Mouse (Mus musculus) hindbrain, embryonic 14.5 days (tissue): ENCODE measurements at regions not wholly inside any gene's neighbourhood (a gene's known extent, or its start where the extent isn't known, plus 50 kb on each side); places are given as distances from the start of the nearest gene placed in this dataset.

Experiments used
- ATAC-seq: fragments of 200-750 bp; cut with Nextera tagmentation; 2 replicates; pipeline ENCODE4 v1.8.0; 2017; ENCODE audit warnings: moderate number of reproducible peaks, mild to moderate bottlenecking, moderate TSS enrichment, moderate library complexity; ENCODE audit not compliant: low FRiP score
- DNase-seq: peaks from one replicate; pipeline ENCODE4 v3.0.0-alpha.2; 2015; ENCODE audit warnings: low spot score
- H3K27ac ChIP-seq: fragments of 300-500 bp; sonication (generic); 2 replicates; pipeline ENCODE4 v1.5.1; 2014; ENCODE audit warnings: mild to moderate bottlenecking, moderate library complexity
- H3K27me3 ChIP-seq: fragments of 300-500 bp; sonication (generic); 2 replicates; pipeline ENCODE4 v1.6.1; 2014; ENCODE audit warnings: mild to moderate bottlenecking, low read length, mixed read lengths; ENCODE audit not compliant: control insufficient read depth, insufficient read depth
- H3K36me3 ChIP-seq: fragments of 300-500 bp; sonication (generic); replicated peaks from 2 replicates; pipeline ENCODE4 v1.6.1; 2014; ENCODE audit not compliant: control insufficient read depth, insufficient read depth
- H3K4me1 ChIP-seq: fragments of 300-500 bp; sonication (generic); replicated peaks from 2 replicates; pipeline ENCODE4 v1.6.1; 2014; ENCODE audit warnings: antibody characterized with exemption, low read length, mixed read lengths; ENCODE audit not compliant: control insufficient read depth, insufficient read depth
- H3K4me2 ChIP-seq: fragments of 300-500 bp; sonication (generic); replicated peaks from 2 replicates; pipeline ENCODE4 v1.6.1; 2014; ENCODE audit warnings: mild to moderate bottlenecking, moderate library complexity
- H3K4me3 ChIP-seq: fragments of 300-500 bp; sonication (generic); replicated peaks from 2 replicates; pipeline ENCODE4 v1.5.1; 2014; ENCODE audit warnings: mild to moderate bottlenecking, low read length
- H3K9ac ChIP-seq: fragments of 300-500 bp; sonication (generic); 2 replicates; pipeline ENCODE4 v1.6.1; 2014
- H3K9me3 ChIP-seq: fragments of 300-500 bp; sonication (generic); 2 replicates; pipeline ENCODE4 v1.6.1; 2016; ENCODE audit warnings: low read length; ENCODE audit not compliant: control insufficient read depth
- WGBS: fragments of 180-500 bp; shearing (Covaris S2); extraction: QIAGEN DNeasy Blood & Tissue Kit; methylation state at CpG from one replicate; pipeline ENCODE4 v1.1.7; 2014; 5-methylcytosine and 5-hydroxymethylcytosine counted together

DNA sequence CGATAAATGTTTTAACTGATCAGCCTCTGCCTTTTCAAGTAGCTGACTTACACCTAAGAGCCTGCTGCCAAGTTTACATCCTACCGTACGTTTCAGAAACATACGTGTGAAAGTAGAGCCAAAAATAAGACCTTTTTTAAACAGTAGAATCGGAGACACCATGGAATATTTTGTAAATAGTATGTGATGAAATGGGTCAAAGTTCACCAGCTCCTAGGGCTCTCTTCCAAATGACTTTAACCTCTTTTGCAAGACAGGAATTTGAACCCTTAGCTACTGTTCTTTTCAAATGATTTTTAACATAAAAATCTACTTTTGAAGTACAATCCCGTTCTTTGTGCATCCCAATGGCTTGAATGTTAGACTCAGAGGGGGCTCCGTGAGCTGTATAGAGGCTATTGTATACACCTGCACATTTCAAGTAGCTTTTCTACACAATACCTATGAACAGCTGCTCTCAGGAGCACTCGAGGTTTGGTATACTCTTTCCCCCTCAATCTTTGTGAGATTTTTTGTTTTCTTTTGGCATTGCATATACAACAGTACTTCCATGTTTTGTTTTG is 155.9 kb upstream of the Plcz1 start:
- 85% methylated on average over 8 of the region's 8 CpGs for WGBS

DNA sequence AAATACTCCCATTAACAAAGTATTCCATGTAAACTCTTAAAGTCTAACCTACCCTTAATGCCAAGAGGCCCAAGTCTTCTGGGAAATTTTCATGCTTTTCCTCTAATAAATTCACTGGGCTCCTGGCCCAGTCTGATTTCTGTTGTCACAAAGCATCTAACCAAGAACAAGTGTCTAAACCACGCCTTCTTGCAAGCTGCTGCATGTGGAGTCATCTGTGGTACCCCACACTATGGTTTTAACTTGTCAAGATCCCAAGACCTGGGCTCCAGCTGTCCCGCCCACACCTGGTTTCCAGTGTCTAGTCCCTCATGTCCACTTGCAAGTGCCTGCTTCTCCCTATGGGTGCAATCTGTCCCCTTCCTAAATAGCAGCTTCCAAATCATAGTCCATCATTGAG is 153.0 kb upstream of the Plcz1 start:
- no peaks in the 10 kb centered on the region for H3K27me3 ChIP-seq
- no peak overlapping the region for H3K9ac ChIP-seq
- H3K4me3 ChIP-seq: no peak overlapping the region
- ATAC-seq (no peak), DNase-seq (no peak)
- H3K4me1 ChIP-seq: peaks cover 17% of the 10 kb centered on the region
- no peak overlapping the region for H3K27ac ChIP-seq
- H3K9me3 ChIP-seq: no peaks in the 10 kb centered on the region
- no peak overlapping the region for H3K4me2 ChIP-seq
- 92% methylated on average over 2 of the region's 2 CpGs for WGBS
- H3K36me3 ChIP-seq: no peaks in the 10 kb centered on the region

More for the DNA sequence above, 155.9 kb upstream of the Plcz1 start:
- ATAC-seq (no peak), DNase-seq (no peak)
- Histone ChIP-seq H3K27ac (no peak overlapping the region), H3K9me3 (no peaks in the 10 kb centered on the region), H3K4me3 (no peak overlapping the region), H3K27me3 (no peaks in the 10 kb centered on the region), H3K4me1 (peaks cover 17% of the 10 kb centered on the region), H3K36me3 (no peaks in the 10 kb centered on the region), H3K4me2 (no peak overlapping the region), H3K9ac (no peak overlapping the region)

DNA sequence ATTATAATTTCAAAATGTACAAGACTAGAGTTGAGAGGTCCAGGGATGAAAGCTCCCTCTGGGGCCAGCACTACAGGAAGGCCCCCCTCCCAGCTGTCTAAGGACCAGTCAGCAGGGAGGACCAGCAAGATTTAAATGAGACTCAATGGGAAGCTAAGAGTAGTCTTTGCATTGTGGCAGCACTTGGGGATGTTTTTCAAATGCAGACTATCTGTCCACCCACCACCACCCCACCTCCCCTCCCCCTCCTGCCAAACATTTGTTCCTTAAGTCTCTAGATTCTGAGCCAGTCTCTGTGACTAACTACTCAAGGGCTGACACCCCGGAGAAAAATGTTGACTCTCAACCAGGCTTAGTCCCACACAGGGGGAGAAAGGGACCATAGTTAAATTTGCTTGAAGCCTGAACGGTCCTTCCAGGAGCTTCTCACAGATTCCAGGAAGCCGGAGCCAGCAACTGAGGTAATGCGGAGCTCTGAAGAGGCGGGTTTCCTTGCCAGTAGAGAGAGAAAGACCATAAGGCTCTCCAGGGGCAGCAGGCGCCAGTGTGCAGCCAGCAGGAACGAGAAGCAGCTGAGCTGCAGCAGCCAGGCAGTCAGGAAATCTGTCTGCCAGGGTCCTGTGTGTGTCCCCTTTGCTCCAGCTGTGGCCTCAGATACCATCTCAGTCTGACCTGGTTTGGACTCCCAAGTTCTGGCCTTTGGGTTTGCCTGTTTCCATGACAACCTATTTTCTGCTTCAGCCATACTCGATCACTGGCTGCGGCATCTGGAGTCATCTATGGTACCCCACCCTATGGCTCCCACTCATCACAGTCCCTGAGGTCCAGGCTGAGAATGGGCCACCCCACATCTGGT is 152.1 kb upstream of the Plcz1 start:
- H3K9me3 ChIP-seq: no peaks in the 10 kb centered on the region
- peak; percentile 67; the same call in 1 of the 2 replicates for ATAC-seq
- H3K4me3 ChIP-seq: no peak overlapping the region
- H3K27ac ChIP-seq: no peak overlapping the region
- peaks cover 17% of the 10 kb centered on the region for H3K4me1 ChIP-seq
- H3K27me3 ChIP-seq: no peaks in the 10 kb centered on the region
- H3K9ac ChIP-seq: no peak overlapping the region
- H3K36me3 ChIP-seq: no peaks in the 10 kb centered on the region
- no peak overlapping the region for H3K4me2 ChIP-seq
- DNase-seq: peak; percentile 28
- WGBS: 12% methylated on average over 9 of the region's 9 CpGs

DNA sequence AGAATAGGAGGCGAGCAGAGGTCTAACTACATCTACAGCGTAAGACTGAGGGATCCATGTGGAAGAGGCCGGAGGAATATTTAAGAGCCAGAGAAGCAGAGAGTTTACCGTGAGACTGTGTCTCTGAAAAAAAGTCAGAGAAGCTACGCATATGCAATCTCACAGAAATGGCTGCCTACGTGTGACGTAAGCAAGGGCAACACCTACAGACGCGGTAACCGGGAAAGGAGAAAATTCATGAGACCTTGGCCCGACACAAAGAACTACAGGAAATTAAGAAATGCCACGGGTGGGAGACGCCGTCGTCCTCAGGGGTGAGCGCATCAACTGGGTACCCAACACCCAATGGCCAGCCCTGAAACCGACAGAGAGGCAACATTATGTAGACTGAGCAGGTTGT is 151.3 kb upstream of the Plcz1 start:
- WGBS: 81% methylated on average over 17 of the region's 17 CpGs
- no peak overlapping the region for H3K27ac ChIP-seq
- no peaks in the 10 kb centered on the region for H3K9me3 ChIP-seq
- peaks cover 17% of the 10 kb centered on the region for H3K4me1 ChIP-seq
- no peak overlapping the region for H3K9ac ChIP-seq
- H3K4me3 ChIP-seq: no peak overlapping the region
- DNase-seq: no peak
- H3K36me3 ChIP-seq: no peaks in the 10 kb centered on the region
- H3K4me2 ChIP-seq: no peak overlapping the region
- H3K27me3 ChIP-seq: no peaks in the 10 kb centered on the region
- ATAC-seq: no peak

DNA sequence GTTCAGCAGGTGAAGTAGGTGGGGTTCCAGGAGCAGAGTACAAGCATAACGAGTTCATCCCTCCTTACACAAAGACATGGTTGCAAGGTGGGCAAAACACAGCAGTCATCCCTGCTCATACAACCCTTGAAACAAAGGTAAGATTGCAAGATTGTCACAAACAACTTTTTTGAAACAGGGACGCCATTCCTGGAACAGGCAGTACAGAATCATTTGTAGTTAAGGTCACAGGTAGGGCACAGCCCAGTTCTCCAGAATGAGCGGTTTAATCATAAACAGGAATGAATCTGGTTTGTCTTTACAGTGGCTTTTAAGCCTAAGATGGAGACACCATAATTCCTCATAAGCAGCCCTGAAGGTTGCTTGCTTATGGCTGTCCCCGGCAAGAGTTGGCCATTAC is 150.1 kb upstream of the Plcz1 start:
- Histone ChIP-seq H3K9ac (no peak overlapping the region), H3K4me2 (no peak overlapping the region), H3K36me3 (no peaks in the 10 kb centered on the region), H3K9me3 (no peaks in the 10 kb centered on the region), H3K4me1 (peaks cover 17% of the 10 kb centered on the region), H3K27ac (no peak overlapping the region), H3K27me3 (no peaks in the 10 kb centered on the region), H3K4me3 (no peak overlapping the region)
- no peak for DNase-seq
- 91% methylated on average over 4 of the region's 4 CpGs for WGBS
- ATAC-seq: no peak

DNA sequence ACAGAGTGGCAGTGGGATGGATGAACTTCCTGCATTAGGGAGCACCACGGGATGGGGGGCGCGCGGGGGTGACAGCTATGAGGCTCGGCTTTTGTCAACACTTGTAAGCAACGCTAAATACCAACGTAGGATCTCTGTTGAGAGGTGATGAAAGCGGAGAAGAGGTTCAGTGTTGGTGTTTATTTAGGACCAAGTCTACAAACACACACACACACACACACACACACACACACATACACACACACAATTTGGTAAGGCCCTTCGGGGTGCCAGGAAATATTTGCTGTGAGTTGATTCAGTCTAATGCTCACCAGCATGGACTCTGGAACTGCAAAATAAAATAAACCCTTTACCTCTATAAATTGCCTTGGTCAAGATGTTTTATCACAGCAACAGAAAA is 148.3 kb upstream of the Plcz1 start:
- Histone ChIP-seq H3K9me3 (no peaks in the 10 kb centered on the region), H3K4me2 (no peak overlapping the region), H3K27ac (no peak overlapping the region), H3K9ac (no peak overlapping the region), H3K4me1 (peaks cover 17% of the 10 kb centered on the region), H3K36me3 (no peaks in the 10 kb centered on the region), H3K4me3 (no peak overlapping the region), H3K27me3 (no peaks in the 10 kb centered on the region)
- ATAC-seq (no peak), DNase-seq (no peak)
- 83% methylated on average over 9 of the region's 9 CpGs for WGBS

DNA sequence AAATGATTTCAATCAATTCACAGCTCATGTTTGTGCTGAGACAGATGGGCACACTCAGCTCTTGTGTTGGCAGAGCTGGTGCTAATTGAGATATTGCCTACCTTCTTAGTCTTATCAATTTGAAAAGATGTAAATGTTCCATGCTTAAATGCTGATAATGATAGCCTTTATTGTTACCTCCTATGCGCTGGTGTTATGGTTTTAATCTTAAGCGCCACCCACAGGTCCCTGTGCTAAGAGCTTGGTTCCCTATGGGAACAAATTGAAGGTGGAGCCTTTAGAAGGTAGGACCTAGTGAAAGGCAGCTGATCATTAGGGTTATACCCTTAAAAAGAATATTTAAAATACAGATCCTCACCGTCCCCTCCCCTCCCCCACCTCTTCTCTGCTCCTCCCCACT is 146.5 kb upstream of the Plcz1 start:
- no peaks in the 10 kb centered on the region for H3K9me3 ChIP-seq
- H3K27me3 ChIP-seq: no peaks in the 10 kb centered on the region
- no peak overlapping the region for H3K4me2 ChIP-seq
- WGBS: 97% methylated on average over 3 of the region's 3 CpGs
- no peak overlapping the region for H3K4me3 ChIP-seq
- no peak for DNase-seq
- H3K36me3 ChIP-seq: no peaks in the 10 kb centered on the region
- H3K4me1 ChIP-seq: peaks cover under 1% of the 10 kb centered on the region; the same call in 1 of the 2 replicates
- no peak overlapping the region for H3K27ac ChIP-seq
- H3K9ac ChIP-seq: no peak overlapping the region
- ATAC-seq: no peak

DNA sequence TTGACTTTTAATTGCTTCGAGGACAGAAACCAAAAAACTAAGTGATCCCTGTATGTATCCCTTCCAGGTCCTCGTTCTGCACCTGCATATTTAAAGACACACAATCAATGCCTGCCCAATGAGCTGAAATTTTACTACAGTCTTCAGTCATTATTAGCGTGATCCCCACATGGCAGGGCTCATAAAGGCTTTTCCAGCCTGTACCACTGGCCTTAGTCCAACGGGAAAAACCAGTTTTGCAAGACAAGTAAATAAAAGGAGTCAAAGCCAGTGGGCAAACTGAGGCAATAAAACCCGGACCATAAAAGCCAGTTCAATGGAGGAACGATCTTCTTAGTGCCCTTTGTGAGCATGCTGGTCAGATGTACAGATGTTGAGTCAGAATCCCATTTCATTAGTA is 145.8 kb upstream of the Plcz1 start:
- no peak overlapping the region for H3K4me2 ChIP-seq
- ATAC-seq (no peak), DNase-seq (no peak)
- H3K36me3 ChIP-seq: no peaks in the 10 kb centered on the region
- 68% methylated on average over 6 of the region's 6 CpGs for WGBS
- no peak overlapping the region for H3K9ac ChIP-seq
- no peak overlapping the region for H3K27ac ChIP-seq
- no peaks in the 10 kb centered on the region for H3K27me3 ChIP-seq
- H3K9me3 ChIP-seq: no peaks in the 10 kb centered on the region
- H3K4me3 ChIP-seq: no peak overlapping the region
- H3K4me1 ChIP-seq: no peaks in the 10 kb centered on the region

DNA sequence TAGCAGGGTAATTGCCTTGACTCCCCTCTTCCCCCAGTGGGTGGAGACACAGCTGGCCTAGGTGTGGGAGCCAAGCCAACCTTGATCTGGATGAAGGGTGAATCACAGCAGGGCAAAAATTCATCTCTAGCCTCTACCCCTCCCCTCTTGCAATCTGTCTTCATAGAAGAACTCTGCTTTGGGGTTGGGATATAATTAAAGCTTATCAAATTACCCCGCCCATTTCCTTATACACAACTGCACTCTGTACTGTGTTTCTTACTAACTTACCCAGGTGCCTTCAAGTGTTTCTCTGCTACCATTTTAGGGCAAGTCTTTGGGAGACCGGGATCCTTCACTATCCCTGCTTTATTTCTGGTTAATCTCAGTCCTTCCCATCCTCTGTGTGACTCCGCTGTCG is 138.7 kb upstream of the Plcz1 start:
- Histone ChIP-seq H3K4me3 (no peak overlapping the region), H3K9me3 (no peaks in the 10 kb centered on the region), H3K9ac (no peak overlapping the region), H3K27ac (no peak overlapping the region), H3K27me3 (no peaks in the 10 kb centered on the region), H3K36me3 (no peaks in the 10 kb centered on the region), H3K4me1 (no peaks in the 10 kb centered on the region), H3K4me2 (no peak overlapping the region)
- ATAC-seq (no peak), DNase-seq (no peak)
- 91% methylated on average over 4 of the region's 4 CpGs for WGBS
